Mouse (Mus musculus): ENCODE data around the gene Rapsn.

DNA sequence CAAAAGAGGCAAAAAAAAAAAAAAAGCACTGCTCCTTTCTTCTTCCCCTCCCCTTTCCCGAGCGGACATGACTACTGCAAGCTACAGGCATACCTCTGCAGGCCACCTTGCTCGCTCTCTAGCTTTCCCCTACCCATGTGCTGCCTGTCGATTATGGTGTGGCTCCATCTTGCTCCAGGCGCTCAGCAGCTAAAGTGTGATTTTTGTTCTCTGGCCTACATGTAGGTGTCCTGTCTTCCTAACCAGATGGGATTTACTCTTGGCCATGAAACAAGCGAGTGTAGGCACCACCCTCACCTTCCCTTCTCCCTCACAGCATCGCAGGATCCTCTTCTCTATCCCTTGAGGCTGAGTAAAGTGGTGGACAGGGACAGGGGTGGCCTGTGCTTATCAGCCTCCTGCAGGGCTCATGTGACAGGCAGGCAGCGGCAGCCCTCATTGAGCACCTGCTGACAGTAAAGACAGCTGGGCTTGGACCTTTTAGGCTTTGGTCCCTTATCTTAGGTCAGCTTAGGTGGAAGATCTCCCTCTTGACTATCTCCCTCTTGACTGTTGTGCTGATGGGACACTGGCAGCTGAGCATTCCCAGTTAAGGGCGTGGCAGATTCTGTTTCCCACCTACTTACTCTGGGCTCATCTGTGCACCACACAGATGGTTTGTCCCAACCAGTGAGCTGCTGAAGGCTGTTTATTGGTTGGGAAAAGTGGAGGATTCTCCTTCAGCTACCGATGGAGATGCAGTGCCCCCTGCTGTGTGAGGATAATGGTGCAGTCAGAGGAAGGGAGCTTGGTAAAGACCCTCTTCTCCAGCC, 25.3 kb downstream of the Rapsn start:
- TF ChIP-seq EP300 (optimal IDR thresholded peaks at IDR 0.05) (no peak), CTCF (IDR thresholded peaks at IDR 0.05; ENCODE audit: low read depth) (peak; percentile 83)
